In the genomic region with DNA sequence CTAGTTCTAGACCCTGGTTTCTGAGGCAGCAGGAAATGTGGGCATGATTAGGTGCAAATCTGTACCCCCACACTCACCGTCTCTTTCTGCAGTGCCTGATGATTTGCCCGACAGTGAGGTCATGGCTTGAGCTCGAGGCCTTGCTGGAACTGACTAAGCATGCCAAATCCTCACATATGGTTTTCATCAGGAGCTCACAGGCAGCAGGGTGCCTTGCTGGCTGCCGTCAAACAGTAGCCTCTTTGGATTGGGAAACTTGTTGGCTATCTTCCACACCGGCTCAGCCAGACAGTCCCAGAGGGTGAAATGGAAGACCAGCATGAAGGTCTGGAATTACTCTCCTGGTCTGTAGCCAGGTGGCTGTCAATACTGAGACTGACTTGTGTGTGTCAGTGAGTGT, we compare ENCODE assay signal across 9 mouse cellular contexts.
A peak's percentile ranks its signal among the peaks of the same experiment; 100 is the strongest.
DNase-seq lines count a peak whose midpoint lies in the region; ATAC-seq and TF ChIP-seq lines count a peak whose summit lies in the region.
"Had no signal": no experiment of that assay in that cellular context is flagged by ENCODE, and none has a peak within 500 bp of the region (broad histone marks: within the 10 kb centered on the region; RNA-seq: fewer than 3 reads in every experiment).

No protein-coding gene starts in this region.

- peaks cover 9% of the 10 kb centered on the region; the same call in 1 of the 2 replicates for H3K4me1 ChIP-seq in embryonic facial prominence, embryonic 14.5 days (ENCODE audit: control insufficient read depth, insufficient read depth, low read length)
- no peaks in the 10 kb centered on the region for H3K4me1 ChIP-seq in heart, embryonic 12.5 days (replicated peaks)
- no peaks in the 10 kb centered on the region for H3K4me1 ChIP-seq in kidney, postnatal 0 days (replicated peaks; ENCODE audit: insufficient read depth, low read length)
- H3K4me1 ChIP-seq in midbrain, embryonic 13.5 days (replicated peaks), result no peaks in the 10 kb centered on the region
- no peaks in the 10 kb centered on the region for H3K4me1 ChIP-seq in thymus, adult 2 months (replicated peaks; ENCODE audit: control insufficient read depth, insufficient read depth, low read length)
- H3K4me1 ChIP-seq: midbrain, embryonic 12.5 days had no signal

- H3K9me3 ChIP-seq in embryonic facial prominence, embryonic 14.5 days (ENCODE audit: control insufficient read depth, low read length), result 0 out of 2 replicates have a peak, but pooled peaks cover 6% of the 10 kb centered on the region
- H3K9me3 ChIP-seq in heart, embryonic 12.5 days (replicated peaks), result peaks cover 3% of the 10 kb centered on the region; the same call in 1 of the 2 replicates
- H3K9me3 ChIP-seq in kidney, postnatal 0 days (replicated peaks; ENCODE audit: low read length), result no peaks in the 10 kb centered on the region
- no peaks in the 10 kb centered on the region for H3K9me3 ChIP-seq in midbrain, embryonic 13.5 days
- H3K9me3 ChIP-seq: midbrain, embryonic 12.5 days had no signal

- no peak for TF ChIP-seq POLR2A in thymus, adult 2 months (IDR thresholded peaks at IDR 0.05; ENCODE audit: control insufficient read depth, extremely low read depth, insufficient read depth, low read length, poor library complexity)

- no peak overlapping the region for H3K9ac ChIP-seq in embryonic facial prominence, embryonic 14.5 days (ENCODE audit: low read depth, low read length)
- H3K9ac ChIP-seq in heart, embryonic 12.5 days, result no peak overlapping the region
- H3K9ac ChIP-seq in kidney, postnatal 0 days (ENCODE audit: low read depth, low read length), result no peak overlapping the region
- no peak overlapping the region for H3K9ac ChIP-seq in midbrain, embryonic 13.5 days (replicated peaks)
- H3K9ac ChIP-seq: midbrain, embryonic 12.5 days had no signal

- WGBS in embryonic facial prominence, embryonic 14.5 days, result 13% methylated on average over 5 of the region's 5 CpGs
- 30% methylated on average over 5 of the region's 5 CpGs for WGBS in heart, embryonic 12.5 days
- 31% methylated on average over 5 of the region's 5 CpGs for WGBS in kidney, postnatal 0 days
- WGBS in midbrain, embryonic 13.5 days, result 52% methylated on average over 5 of the region's 5 CpGs
- 86% methylated on average over 5 of the region's 5 CpGs for WGBS in thymus, adult 2 months

- H3K79me2 ChIP-seq in C2C12 (ENCODE audit: control insufficient read depth, insufficient read depth), result no peaks in the 10 kb centered on the region

- H3K27ac ChIP-seq in embryonic facial prominence, embryonic 14.5 days (replicated peaks; ENCODE audit: low read depth, low read length), result peak overlapping the region; percentile 72
- peak overlapping the region; percentile 26; the same call in 1 of the 2 replicates for H3K27ac ChIP-seq in heart, embryonic 12.5 days (ENCODE audit: poor library complexity, severe bottlenecking)
- no peak overlapping the region for H3K27ac ChIP-seq in kidney, postnatal 0 days
- H3K27ac ChIP-seq in midbrain, embryonic 13.5 days, result no peak overlapping the region
- no peak overlapping the region for H3K27ac ChIP-seq in thymus, adult 2 months (ENCODE audit: control insufficient read depth, insufficient read depth, low read length)
- H3K27ac ChIP-seq: midbrain, embryonic 12.5 days had no signal

- TF ChIP-seq CTCF in C2C12 (IDR thresholded peaks at IDR 0.05; ENCODE audit: control insufficient read depth, insufficient read depth, insufficient read length), result no peak
- TF ChIP-seq CTCF in kidney, postnatal 0 days (IDR thresholded peaks at IDR 0.05; ENCODE audit: low read depth), result no peak
- no peak for TF ChIP-seq CTCF in thymus, adult 2 months (IDR thresholded peaks at IDR 0.05; ENCODE audit: borderline replicate concordance, control insufficient read depth, extremely low read depth, insufficient read depth, low read length, poor library complexity)

- no peak overlapping the region for H3ac ChIP-seq in C2C12 (ENCODE audit: control insufficient read depth, insufficient read length, low read depth)

- H3K36me3 ChIP-seq in C2C12 (ENCODE audit: control insufficient read depth, insufficient read depth), result no peaks in the 10 kb centered on the region
- no peaks in the 10 kb centered on the region for H3K36me3 ChIP-seq in embryonic facial prominence, embryonic 14.5 days (ENCODE audit: control insufficient read depth, insufficient read depth, low read length)
- no peaks in the 10 kb centered on the region for H3K36me3 ChIP-seq in heart, embryonic 12.5 days
- no peaks in the 10 kb centered on the region for H3K36me3 ChIP-seq in kidney, postnatal 0 days (ENCODE audit: insufficient read depth, low read length)
- H3K36me3 ChIP-seq in midbrain, embryonic 13.5 days, result no peaks in the 10 kb centered on the region
- H3K36me3 ChIP-seq in thymus, adult 2 months (ENCODE audit: control insufficient read depth, insufficient read depth, low read length), result no peaks in the 10 kb centered on the region
- H3K36me3 ChIP-seq: midbrain, embryonic 12.5 days had no signal

- no peak overlapping the region for H3K4me2 ChIP-seq in embryonic facial prominence, embryonic 14.5 days (ENCODE audit: low read depth, low read length)
- no peak overlapping the region for H3K4me2 ChIP-seq in heart, embryonic 12.5 days
- H3K4me2 ChIP-seq in kidney, postnatal 0 days (ENCODE audit: low read length), result no peak overlapping the region
- no peak overlapping the region for H3K4me2 ChIP-seq in midbrain, embryonic 13.5 days (replicated peaks)
- H3K4me2 ChIP-seq: midbrain, embryonic 12.5 days had no signal

- no peaks in the 10 kb centered on the region for H3K79me3 ChIP-seq in C2C12 (ENCODE audit: low read depth)

- H3K4me3 ChIP-seq in C2C12 (ENCODE audit: insufficient read depth, poor library complexity, severe bottlenecking), result no peak overlapping the region
- H3K4me3 ChIP-seq in embryonic facial prominence, embryonic 14.5 days (ENCODE audit: low read depth, low read length), result no peak overlapping the region
- H3K4me3 ChIP-seq in heart, embryonic 12.5 days, result no peak overlapping the region
- H3K4me3 ChIP-seq in kidney, postnatal 0 days (replicated peaks; ENCODE audit: low read depth, low read length), result no peak overlapping the region
- H3K4me3 ChIP-seq in midbrain, embryonic 13.5 days (replicated peaks), result no peak overlapping the region
- no peak overlapping the region for H3K4me3 ChIP-seq in thymus, adult 2 months (ENCODE audit: control insufficient read depth, insufficient read depth, low read length)
- H3K4me3 ChIP-seq: midbrain, embryonic 12.5 days had no signal

- peak; percentile 95 for ATAC-seq in embryonic facial prominence, embryonic 14.5 days (ENCODE audit: low read depth)
- peak; percentile 87 for ATAC-seq in heart, embryonic 12.5 days (ENCODE audit: insufficient number of reproducible peaks, low FRiP score)
- 0 out of 2 replicates have a peak, but pooled peaks have one; percentile 10 for ATAC-seq in kidney, postnatal 0 days (replicated peaks; ENCODE audit: low FRiP score, low read depth)
- 0 out of 2 replicates have a peak, but pooled peaks have one; percentile 11 for ATAC-seq in midbrain, embryonic 13.5 days
- ATAC-seq in monocyte, adult 5-6 weeks (replicated peaks; ENCODE audit: insufficient number of reproducible peaks, low FRiP score, low TSS enrichment, poor library complexity, severe bottlenecking), result no peak

- H3K27me3 ChIP-seq in C2C12 (ENCODE audit: control insufficient read depth, insufficient read depth, insufficient read length), result no peaks in the 10 kb centered on the region
- H3K27me3 ChIP-seq in embryonic facial prominence, embryonic 14.5 days (replicated peaks; ENCODE audit: control insufficient read depth, insufficient read depth, low read length), result peaks cover 4% of the 10 kb centered on the region; the same call in 1 of the 2 replicates
- no peaks in the 10 kb centered on the region for H3K27me3 ChIP-seq in heart, embryonic 12.5 days (replicated peaks)
- H3K27me3 ChIP-seq in kidney, postnatal 0 days (ENCODE audit: insufficient read depth, low read length), result no peaks in the 10 kb centered on the region
- no peaks in the 10 kb centered on the region for H3K27me3 ChIP-seq in midbrain, embryonic 13.5 days
- no peaks in the 10 kb centered on the region for H3K27me3 ChIP-seq in thymus, adult 2 months (ENCODE audit: control insufficient read depth, insufficient read depth, low read length)
- H3K27me3 ChIP-seq: midbrain, embryonic 12.5 days had no signal

- DNase-seq in adrenal gland, postnatal 25 days, result peak; percentile 56
- peak; percentile 97 for DNase-seq in embryonic facial prominence, embryonic 14.5 days (ENCODE audit: low spot score)
- peak; percentile 32 for DNase-seq in kidney, postnatal 0 days (ENCODE audit: low spot score)
- DNase-seq in thymus, adult 2 months, result no peak

TF ChIP-seq in C2C12, 6 proteins besides CTCF, POLR2A, EP300 and RAD21:
- no peak for TF ChIP-seq MAX (IDR thresholded peaks at IDR 0.05)
- no peak for TF ChIP-seq USF1 (IDR thresholded peaks at IDR 0.05; ENCODE audit: low read depth)
- peak; percentile 69 for TF ChIP-seq CEBPB (IDR thresholded peaks at IDR 0.05; ENCODE audit: low read depth)
- no peak for TF ChIP-seq FOSL1 (IDR thresholded peaks at IDR 0.05; ENCODE audit: insufficient read depth, low read length, poor library complexity, severe bottlenecking)

Comparison
In these comparisons a context has a peak if more than half of its experiments do, and no peak if none do; other contexts are left out.
1. H3K27ac ChIP-seq: peak in embryonic facial prominence, embryonic 14.5 days (single experiment) and heart, embryonic 12.5 days (single experiment); none in kidney, postnatal 0 days (single experiment), midbrain, embryonic 13.5 days (single experiment) and thymus, adult 2 months (single experiment).